Mouse (Mus musculus) left cerebral cortex, postnatal 14 days (tissue): ENCODE results near the gene Dcaf11. TPM values are rescaled to one million over a fixed set of nuclear protein-coding genes. Genes with fewer than 3 reads are reported as not detected.
A peak's percentile ranks its signal among the peaks of the same experiment; 100 is the strongest.

ENCODE experiments used
- DNase-seq, 2 experiments: peaks; one replicate each; pipeline ENCODE4 v3.0.0; 2021 to 2022; ENCODE audit warnings: low spot score in 2 of 2, mixed read lengths in 1 of 2
- intact Hi-C: fragments of 180-260 bp; cut with DNase I; formaldehyde crosslinking; loops from one replicate; pipeline ENCODE4 v1.15.1; 2025
- long read RNA-seq, 2 experiments: library from polyadenylated mRNA; stranded (forward); transcript quantifications; one replicate each; pipeline ENCODE4 v2.0.0; 2021
- total RNA-seq, 2 experiments: library from RNA; stranded (reverse); gene quantifications; 2 replicates each; pipeline ENCODE4 v1.2.3; 2021

Dcaf11 gene
- total RNA-seq: 10 to 100 TPM; 75.3 to 78.4 TPM
- long read RNA-seq, experiment 1, transcript Dcaf11-201 (15 exons, 2,601 nt): minor isoform, 18 of 133 reads
- long read RNA-seq, experiment 1, transcript Dcaf11-206 (14 exons, 2,660 nt): major isoform, 33 of 133 reads
- long read RNA-seq, experiment 1, transcript Dcaf11-213 (15 exons, 2,593 nt): minor isoform, 6 of 133 reads
- long read RNA-seq, experiment 1, transcript Dcaf11-216 (15 exons, 2,624 nt): minor isoform, 12 of 133 reads
- long read RNA-seq, experiment 1, partial matches to known transcripts: 6 of 133 reads
- long read RNA-seq, experiment 1, other reads (novel, unspliced or antisense): 53 of 133 reads
- long read RNA-seq, experiment 2, transcript Dcaf11-202 (15 exons, 2,538 nt): minor isoform, 6 of 121 reads
- long read RNA-seq, experiment 2, transcript Dcaf11-206 (14 exons, 2,660 nt): major isoform, 25 of 121 reads
- long read RNA-seq, experiment 2, transcript Dcaf11-216 (15 exons, 2,624 nt): minor isoform, 20 of 121 reads
- long read RNA-seq, experiment 2, transcript Dcaf11-201 (15 exons, 2,601 nt): minor isoform, 14 of 121 reads
- long read RNA-seq, experiment 2, partial matches to known transcripts: 3 of 121 reads
- long read RNA-seq, experiment 2, other reads (novel, unspliced or antisense): 49 of 121 reads

- intact Hi-C loops: no loop called here
- peak; percentile 89 to 90 for DNase-seq
Measured at GRCm38 (mm10) chr14:55559799-55560201, at the start of gene Dcaf11. Dcaf11 (plus strand) TSS chr14:55560006.

- intact Hi-C loops: no loop called here
Measured at GRCm38 (mm10) chr14:55510125-55510731, 49.6 kb upstream of the Dcaf11 start, which contains the start of gene Cpne6. Cpne6 (plus strand) TSS chr14:55510445.

GRCm38 (mm10) chr14:55511037-55511436 lies 48.8 kb upstream of the Dcaf11 start:
- intact Hi-C loops: no loop called here
- peak; percentile 66 to 87 for DNase-seq

More at GRCm38 (mm10) chr14:55510125-55510731, 49.6 kb upstream of the Dcaf11 start, which contains the start of gene Cpne6:
- DNase-seq: peak; percentile 60 to 92

GRCm38 (mm10) chr14:55513927-55514326 lies 45.9 kb upstream of the Dcaf11 start:
- intact Hi-C loops: no loop called here

GRCm38 (mm10) chr14:55515846-55516245 lies 44.0 kb upstream of the Dcaf11 start:
- DNase-seq: no peak
- intact Hi-C loops: no loop called here

More at GRCm38 (mm10) chr14:55513927-55514326, 45.9 kb upstream of the Dcaf11 start:
- DNase-seq: no peak

DNA sequence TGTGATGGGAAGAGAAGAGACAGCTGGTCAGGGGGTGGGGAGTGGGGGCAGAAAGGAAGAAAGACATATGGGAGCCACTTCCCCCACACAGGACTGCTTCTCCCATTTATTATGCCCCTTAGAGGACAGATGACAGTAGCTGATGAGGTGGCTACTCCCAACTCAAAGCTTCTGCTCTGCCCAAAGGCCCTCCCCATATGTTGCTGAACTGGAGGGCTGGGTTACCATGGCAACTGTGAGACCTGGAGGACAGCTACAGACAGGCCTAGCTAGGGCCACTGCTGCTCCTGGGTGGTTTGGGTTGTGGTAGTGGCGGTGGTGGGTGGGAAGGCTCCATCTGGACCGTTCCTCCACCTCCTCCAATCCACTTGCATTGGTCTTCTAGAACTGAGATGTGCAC lies 40.9 kb upstream of the Dcaf11 start:
- peak; percentile 57 to 64 for DNase-seq
- intact Hi-C loops: no loop called here

DNA sequence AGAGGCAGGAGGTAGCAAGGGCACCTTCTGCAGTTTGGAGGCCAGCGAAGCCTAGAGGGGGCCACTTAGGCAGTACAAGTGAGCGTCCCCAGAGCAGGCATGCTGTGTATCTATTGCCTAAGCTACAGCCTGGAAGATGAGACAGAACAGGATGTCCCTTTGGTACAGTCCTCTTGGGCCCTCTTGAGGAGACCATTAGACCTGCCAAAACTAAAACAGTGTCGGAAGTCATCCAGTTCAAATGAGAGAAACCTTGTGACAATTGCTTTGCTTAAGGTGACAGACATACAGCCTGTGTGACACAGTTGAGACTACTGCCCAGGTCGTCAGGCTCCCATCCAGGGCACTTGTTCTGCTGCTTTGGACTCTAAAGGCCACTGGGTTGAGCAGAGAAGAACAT lies 40.2 kb upstream of the Dcaf11 start:
- intact Hi-C loops: no loop called here
- no peak for DNase-seq

GRCm38 (mm10) chr14:55520451-55521361 lies 39.1 kb upstream of the Dcaf11 start:
- intact Hi-C loops: no loop called here
- DNase-seq: peak; percentile 39 to 53

DNA sequence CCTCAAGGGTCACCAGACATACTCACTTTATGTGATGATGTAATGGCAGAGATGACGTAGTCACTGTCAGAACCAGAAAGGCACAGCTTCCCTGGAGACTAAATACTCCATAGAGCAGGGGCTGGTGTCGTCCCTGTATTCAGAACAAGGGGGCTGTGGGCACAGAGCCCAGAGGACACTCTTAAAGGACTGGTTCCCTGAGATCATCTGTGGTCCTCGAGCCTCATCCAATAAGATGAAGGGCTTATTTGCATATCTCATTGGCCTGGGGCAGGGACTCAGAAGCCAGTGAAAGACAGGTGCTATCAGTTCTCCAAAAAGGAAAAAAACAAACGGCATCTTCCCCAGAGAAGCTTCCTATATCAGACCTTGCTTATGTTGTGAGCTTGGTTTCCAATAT lies 35.7 kb upstream of the Dcaf11 start:
- intact Hi-C loops: no loop called here
- DNase-seq: no peak

- no peak for DNase-seq
- intact Hi-C loops: no loop called here
Measured at GRCm38 (mm10) chr14:55524785-55525184, 35.0 kb upstream of the Dcaf11 start, which contains the start of gene Nrl. Nrl (minus strand) TSS chr14:55524981.

DNA sequence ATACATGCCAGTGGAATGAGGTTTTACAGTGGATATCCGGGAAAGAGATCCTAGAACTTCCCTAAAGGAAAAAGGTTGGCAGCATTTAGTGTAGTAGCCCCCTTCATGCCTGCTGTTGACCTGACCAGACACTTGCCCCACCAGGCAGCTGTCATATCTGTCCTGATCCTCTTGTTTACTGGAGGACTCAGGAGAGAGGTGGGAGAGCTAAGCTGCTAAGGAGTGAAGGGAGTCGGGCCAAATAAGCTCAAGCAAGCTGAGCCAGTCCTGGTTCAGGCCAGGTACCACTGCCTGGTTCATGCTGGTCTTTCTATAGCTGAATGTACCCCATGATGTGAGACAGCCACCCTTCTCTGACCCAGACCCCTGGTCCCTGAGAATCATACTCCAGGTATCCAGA lies 33.1 kb upstream of the Dcaf11 start:
- DNase-seq: no peak
- intact Hi-C loops: no loop called here

DNA sequence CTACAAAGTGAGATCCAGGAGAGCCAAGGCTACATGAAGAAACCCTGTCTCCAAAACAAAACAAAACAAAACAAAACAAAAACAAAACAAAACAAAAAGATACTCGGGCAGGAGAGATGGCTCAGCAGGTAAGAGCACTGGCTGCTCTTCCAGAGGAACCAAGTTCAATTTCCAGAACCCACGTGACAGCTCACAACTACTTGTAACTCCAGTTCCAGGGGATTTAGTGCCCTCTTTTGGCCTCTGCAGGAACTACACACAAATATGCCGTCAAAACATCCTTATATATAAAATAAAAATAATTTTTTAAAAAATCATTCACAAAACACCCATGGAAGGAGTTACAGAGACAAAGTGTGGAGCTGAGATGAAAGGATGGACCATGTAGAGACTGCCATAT lies 31.9 kb upstream of the Dcaf11 start:
- intact Hi-C loops: no loop called here
- DNase-seq: peak; percentile 33 to 43

DNA sequence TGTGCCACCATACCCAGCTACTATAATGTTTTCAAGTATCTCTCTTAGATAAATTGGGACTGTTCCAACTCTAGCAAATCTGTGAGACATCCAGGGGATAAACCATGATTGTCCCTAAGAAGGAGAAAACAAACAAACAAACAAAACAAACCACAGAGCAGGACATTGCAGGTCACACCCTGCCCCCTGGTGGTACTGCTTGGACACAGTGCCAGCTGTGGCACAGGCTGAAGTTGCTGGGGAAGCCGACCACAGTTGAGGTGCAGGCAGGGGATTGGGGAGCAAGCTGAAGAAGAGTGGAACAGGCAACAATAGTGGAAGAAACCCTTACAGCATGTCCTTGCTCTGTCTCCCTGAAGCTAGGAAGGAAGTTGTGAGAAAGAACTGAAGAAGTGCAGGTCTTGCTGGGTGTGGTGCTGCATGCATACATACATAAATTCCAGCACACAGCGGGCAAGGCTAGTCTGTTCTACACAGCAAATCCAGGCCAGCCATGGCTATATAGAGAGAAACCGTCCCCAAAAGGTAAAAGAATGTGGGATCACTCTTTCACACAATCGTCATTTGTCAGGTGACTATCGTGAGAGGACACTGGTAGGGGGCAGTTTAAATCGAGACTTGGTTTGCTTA lies 23.6 kb upstream of the Dcaf11 start:
- intact Hi-C loops: loop anchor here (5.0 kb wide), 1 partner anchor 39 kb away; no protein-coding TSS in a partner anchor
- peak in 1 of 2 experiments; percentile 54 for DNase-seq

- intact Hi-C loops: loop anchor here (10.0 kb wide), 1 partner anchor 395 kb away; no protein-coding TSS in a partner anchor
Measured at GRCm38 (mm10) chr14:55540067-55540786, 19.6 kb upstream of the Dcaf11 start, which contains the start of gene Pck2. Pck2 (plus strand) TSS chr14:55540266.

GRCm38 (mm10) chr14:55540787-55541321 lies 19.0 kb upstream of the Dcaf11 start:
- intact Hi-C loops: loop anchor here (10.0 kb wide), 1 partner anchor 396 kb away; no protein-coding TSS in a partner anchor
- peak; percentile 74 for DNase-seq

More at GRCm38 (mm10) chr14:55540067-55540786, 19.6 kb upstream of the Dcaf11 start, which contains the start of gene Pck2:
- DNase-seq: peak; percentile 69

GRCm38 (mm10) chr14:55542268-55542667 lies 17.5 kb upstream of the Dcaf11 start:
- intact Hi-C loops: loop anchor here (10.0 kb wide), 1 partner anchor 397 kb away; no protein-coding TSS in a partner anchor
- no peak for DNase-seq

DNA sequence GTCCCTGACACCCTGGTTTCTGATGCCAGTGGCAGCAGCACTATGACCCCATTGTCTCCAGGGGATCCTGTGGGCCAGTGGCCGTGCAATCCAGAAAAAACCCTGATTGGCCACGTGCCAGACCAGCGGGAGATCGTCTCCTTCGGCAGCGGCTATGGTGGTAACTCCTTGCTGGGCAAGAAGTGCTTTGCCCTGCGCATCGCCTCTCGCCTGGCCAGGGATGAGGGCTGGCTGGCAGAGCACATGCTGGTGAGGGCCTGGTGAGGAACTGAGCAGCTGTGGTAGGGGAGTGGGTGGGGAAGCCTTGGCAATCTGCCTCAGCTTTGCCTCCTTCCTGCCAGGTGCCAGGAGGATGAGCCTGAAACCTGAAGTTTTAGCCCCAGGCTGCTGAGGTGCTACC lies 15.5 kb upstream of the Dcaf11 start:
- DNase-seq: peak in 1 of 2 experiments; percentile 12
- intact Hi-C loops: loop anchor here (10.0 kb wide), 1 partner anchor 400 kb away; no protein-coding TSS in a partner anchor
